Mouse (Mus musculus) gastrocnemius, adult 18-20 months (tissue): ENCODE data around the gene Zfp978. TPM values are rescaled to one million over a fixed set of nuclear protein-coding genes. Genes with fewer than 3 reads are reported as not detected.
"Not testable (repeated sequence)": the region's sequence is repeated elsewhere in the genome, so short reads cannot be mapped to it uniquely, and the experiment has no call there.

Source experiments
- DNase-seq: peaks from one replicate; pipeline ENCODE4 v3.0.0; 2021; ENCODE audit warnings: low spot score
- long read RNA-seq, 2 experiments: library from polyadenylated mRNA; stranded (forward); transcript quantifications; one replicate each; pipeline ENCODE4 v2.0.0; 2021
- total RNA-seq, 2 experiments: library from RNA; stranded (reverse); gene quantifications; 2 replicates each; pipeline ENCODE4 v1.2.3; 2021

Gene Zfp978
- total RNA-seq: not detected
- long read RNA-seq, experiment 1: 0 reads
- long read RNA-seq, experiment 2: 0 reads

DNA sequence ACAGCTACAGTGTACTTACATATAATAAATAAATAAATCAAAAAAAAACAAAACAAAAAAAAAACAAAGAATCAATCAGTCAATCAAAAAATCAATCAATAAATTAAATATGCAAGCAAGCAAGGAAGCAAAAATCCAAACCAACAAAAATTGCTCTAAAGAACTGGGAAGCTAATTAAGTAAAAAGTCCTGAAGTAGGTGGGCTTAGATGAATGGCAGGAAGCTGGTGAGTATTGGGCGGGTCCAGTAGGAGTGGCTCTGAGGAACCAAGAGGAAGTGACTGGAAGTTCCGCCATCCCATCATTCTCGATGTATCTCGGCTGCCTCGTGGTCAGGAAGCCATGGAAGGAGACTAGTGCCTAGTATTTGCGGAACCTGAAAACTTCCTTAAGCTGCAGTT, at the start of gene Zfp978:
Gene Zfp978, plus strand, starts transcription at position 301 of the 400 bp plus-strand sequence.
- DNase-seq: not testable (repeated sequence)

DNA sequence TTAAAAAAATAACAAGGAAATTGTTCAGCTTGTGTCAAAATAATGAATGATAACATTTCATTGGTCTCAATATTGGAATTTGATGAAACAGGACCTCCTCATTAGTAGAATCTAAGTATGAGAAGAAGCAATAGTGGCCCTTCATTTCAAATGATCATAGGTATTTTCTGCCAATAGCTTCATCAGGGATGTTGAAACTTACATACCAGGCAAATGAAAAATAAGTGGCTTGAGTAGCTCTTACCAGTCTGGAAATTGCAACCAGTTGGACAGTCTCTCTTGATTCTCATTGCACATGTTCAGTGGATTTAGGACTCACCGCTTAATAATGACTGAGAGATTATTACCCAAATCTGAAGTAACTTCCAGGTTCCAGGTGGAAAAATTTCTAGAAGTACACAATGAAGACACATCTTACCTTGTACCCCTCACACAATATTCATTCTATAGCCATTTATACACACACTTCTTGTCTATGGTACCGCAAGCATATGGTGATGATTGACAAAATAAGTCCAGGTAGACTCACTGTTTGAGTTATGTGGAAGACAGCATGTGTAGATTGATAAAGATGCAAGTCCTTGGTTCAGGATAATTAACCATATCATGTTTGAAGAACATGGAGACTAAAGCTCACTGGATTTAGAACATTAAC, 25.9 kb upstream of the Zfp978 start:
- not testable (repeated sequence) for DNase-seq

DNA sequence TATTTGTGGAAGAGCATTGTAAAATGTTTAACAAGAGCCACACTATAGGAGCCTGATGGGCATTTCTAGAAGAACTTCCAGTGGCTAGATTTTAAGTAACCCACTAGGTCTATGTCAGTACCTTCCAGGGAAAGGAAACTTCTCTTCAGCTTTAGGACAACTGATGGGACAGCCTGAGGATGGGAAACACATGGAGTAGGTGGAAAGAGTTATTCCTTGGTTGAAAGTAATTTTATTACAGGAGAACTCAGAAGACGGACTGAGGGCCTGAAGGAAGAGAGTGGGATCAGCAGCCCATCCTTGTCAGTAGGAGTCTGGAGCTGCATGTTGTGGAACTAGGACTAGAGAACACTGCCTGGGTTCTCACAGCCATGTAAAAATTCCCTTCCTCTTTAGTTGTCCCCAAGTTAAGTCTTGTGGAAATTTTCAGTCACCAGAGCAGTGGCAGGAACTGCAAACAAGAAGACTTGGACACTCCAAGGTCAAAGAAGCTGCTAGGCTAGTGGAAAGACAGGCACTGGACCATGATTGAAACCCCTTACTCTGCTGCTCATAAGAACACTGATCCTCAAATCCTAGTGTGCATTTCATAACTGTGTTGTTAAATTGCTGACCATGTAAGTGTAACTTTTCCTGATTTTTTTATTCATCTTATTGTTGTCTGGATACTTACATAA, 25.3 kb upstream of the Zfp978 start:
- DNase-seq: not testable (repeated sequence)

DNA sequence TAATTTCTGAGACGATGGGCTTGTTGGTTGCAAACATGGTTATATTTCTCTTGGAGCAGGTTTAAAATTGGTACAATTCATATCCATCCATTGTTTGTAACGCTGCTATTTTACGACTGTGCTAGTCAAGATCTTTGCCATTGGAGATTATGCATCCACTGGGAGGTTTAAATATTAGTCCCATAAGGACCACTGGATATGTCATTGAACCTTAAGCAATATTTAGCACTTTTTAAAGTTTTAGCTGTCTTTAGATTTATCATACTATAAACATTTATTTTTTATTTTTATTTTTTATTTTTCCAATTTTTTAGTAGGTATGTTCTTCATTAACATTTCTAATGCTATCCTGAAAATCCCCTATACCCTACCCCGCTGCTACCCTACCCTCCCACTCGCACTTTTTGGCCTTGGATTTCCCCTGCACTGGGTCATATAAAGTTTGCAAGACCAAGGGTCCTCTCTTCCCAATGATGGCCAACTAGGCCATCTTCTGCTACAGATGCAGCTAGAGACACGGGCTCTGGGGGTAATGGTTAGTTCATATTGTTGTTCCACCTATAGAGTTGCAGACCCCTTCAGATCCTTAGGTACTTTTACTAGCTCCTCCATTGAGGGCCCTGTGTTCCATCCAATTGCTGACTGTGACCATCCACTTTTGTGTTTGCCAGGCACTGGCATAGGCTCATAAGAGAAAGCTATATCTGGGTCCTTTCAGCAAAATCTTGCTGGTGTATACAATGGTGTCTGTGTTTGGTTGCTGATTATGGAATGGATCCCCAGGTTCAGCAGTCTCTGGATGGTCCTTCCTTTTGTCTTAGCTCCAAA, 24.5 kb upstream of the Zfp978 start:
- DNase-seq: not testable (repeated sequence)

DNA sequence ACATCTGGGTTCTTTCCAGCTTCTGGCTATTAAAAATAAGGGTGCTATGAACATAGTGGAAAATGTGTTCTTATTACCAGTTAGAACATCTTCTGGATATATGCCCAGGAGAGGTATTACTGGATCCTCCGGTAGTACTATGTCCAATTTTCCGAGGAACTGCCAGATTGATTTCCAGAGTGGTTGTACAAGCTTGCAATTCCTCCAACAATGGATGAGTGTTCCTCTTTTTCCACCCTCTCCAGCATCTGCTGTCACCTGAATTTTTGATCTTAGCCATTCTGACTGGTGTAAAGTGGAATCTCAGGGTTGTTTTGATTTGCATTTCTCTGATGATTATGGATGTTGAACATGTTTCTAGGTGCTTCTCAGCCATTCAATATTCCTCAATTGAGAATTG, 23.6 kb upstream of the Zfp978 start:
- not testable (repeated sequence) for DNase-seq

DNA sequence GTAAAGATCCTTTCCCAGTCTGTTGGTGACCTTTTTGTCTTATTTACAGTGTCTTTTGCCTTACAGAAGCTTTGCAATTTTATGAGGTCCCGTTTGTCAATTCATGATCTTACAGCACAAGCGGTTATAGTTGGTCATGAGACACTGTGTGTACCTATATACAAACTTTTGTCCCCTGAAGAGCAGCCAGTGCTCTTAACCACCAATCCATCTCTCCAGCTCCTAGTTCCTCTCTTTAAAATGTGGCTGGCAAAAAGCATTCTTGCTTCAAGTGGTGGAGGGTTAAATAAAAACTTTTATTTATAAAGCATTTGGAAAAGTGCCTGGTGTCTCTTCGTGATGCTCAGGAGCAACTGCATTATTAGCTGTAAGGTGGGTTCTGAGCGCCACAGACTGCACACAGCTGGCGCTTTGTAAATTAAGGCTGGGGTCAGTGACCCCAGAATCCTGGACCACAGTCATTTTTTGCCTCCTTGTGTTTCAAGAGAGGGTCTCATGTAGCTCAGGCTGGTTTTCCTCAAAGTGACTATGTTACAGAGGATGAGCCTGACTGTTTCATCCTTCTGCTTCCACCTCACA, 23.0 kb upstream of the Zfp978 start:
- DNase-seq: no peak

DNA sequence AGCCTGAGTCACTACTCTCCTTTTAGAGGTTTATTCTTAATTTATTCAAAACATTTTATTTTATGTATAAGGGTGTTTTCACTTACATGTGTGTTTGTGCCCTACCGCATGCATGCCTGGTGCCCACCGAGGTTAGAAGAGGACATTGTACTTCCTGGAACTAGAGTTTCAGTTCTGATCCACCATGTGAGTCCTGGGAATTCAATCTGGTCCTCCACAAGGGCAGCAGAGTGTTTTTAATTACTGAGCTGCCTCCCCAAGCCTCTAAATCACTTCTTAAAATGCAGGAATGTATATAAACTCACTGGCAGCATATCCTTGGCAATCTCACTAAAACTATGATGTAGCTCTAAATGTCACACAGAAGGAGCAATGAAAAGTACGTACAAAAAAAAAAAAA, 22.4 kb upstream of the Zfp978 start:
- DNase-seq: not testable (repeated sequence)

DNA sequence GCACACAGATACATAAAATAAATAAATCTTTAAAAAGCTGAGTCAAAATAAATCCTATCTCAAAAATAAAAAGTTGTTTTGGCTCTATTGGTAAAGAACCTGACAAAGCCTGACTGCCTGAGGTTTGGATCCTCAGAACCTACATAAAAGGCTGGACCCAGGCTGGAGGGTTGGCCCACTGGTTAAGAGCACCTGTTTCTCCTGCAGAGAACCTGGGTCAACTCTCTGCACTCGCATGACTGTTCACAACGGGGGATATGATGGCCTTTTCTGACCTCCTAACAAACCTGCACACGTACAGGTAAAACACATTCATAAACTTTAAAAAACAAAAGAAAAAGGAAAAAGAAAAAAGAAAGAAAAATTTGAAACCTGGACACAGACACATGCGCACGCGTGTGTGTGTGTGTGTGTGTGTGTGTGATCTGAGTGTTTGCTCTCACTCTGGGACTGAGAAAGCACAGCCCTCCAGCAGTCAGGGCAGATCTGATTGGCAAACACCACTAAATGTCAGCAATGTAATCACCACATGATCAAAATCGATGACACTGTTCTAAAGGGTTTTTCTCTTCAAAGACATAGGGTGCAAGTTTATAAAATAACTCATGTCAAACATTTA, 21.4 kb upstream of the Zfp978 start:
- not testable (repeated sequence) for DNase-seq

DNA sequence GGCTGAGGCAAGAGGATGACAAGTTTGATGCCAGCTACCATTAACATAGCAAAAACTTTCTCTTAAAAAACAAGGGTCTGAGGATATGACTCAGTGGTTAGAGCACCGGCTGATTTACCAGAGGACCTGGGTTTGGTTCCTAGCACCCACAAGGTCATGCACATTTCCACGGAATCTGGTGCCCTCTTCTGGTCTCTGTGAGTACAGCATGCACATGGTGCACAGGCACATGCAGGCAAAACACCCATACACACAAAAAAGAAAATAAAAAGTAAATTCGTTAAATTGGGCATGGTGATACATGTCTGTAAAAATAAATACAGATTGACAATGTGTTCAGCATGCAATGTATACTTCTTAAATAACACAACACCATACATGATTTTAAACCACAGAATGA, 20.9 kb upstream of the Zfp978 start:
- not testable (repeated sequence) for DNase-seq

DNA sequence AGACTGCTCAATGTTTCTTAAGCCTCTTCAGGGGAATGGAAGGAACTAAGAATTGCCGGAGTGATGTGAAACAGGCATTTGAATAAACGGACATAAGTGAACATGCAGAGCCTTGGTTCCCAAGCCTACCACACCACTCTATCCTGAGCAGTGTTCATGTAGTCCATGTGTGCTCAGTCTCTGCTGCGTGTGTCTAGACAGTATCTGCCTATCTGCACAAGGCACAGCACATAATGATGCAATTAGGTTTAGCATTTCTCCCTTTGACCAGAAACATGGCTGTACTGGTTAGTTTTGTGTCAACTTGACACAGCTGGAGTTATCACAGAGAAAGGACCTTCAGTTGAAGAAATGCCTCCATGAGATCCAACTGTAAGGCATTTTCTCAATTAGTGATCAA, 20.2 kb upstream of the Zfp978 start:
- DNase-seq: not testable (repeated sequence)

DNA sequence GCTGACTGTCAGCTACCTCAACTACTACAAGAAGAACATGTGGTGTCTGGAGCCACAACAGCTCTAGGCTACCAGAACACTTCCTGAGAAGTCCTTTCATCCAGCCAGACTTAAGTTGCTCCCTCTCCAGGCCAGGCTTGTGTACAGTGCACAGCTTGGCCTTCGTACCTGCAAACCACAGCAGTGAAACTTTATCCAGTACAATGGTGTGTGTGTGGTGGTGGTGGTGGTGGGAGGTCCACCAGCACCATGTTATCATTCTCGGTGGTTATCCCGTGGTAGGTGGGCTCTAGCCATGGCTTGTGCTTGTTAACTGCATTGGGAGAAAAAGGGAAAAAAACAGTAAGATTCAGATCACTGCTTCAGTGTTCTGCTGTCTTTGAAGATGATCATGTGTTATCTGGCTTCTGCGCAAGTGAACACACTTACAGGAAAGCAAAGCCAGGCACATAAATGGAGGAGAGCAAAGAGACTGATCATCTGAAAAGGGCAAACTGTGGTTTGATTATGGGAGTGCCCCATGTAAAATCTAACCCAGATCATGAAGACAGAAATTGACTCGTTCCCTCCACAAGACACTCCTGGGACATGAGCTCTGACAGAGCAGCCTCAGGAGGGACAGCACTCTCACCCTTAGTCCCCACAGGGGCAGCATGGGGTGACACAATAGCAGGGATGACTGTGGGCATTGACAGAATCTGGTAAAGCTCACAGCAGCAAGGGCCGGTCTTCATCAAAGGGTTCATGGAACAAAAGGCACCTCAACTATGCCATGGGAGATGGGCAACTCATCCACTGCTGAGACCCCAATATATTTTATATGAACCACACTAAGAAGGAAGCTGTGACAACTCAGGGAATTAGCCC, 17.8 kb upstream of the Zfp978 start:
- not testable (repeated sequence) for DNase-seq

DNA sequence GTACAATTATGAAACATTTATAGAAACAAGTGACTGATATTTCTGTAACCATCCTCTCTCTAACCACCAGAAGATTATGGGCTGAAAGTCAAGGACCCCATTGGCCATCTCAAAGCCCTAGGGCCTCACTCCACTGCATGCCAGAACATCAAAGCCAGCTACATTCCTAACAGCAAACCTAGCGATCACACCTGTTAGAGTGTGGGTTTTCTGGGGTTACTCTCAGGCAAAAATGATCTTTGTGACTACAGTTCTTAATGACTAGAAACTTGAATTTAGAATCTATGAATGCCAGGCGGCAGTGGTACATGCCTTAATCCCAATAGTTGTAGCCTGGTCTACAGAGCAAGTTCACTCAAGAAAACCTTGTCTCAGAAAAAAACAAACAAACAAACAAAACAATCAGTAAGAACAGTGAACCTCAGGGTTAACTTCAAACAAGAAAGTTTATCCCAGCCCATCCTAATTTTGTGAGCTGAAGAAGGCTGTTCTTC, 16.0 kb upstream of the Zfp978 start:
- not testable (repeated sequence) for DNase-seq

DNA sequence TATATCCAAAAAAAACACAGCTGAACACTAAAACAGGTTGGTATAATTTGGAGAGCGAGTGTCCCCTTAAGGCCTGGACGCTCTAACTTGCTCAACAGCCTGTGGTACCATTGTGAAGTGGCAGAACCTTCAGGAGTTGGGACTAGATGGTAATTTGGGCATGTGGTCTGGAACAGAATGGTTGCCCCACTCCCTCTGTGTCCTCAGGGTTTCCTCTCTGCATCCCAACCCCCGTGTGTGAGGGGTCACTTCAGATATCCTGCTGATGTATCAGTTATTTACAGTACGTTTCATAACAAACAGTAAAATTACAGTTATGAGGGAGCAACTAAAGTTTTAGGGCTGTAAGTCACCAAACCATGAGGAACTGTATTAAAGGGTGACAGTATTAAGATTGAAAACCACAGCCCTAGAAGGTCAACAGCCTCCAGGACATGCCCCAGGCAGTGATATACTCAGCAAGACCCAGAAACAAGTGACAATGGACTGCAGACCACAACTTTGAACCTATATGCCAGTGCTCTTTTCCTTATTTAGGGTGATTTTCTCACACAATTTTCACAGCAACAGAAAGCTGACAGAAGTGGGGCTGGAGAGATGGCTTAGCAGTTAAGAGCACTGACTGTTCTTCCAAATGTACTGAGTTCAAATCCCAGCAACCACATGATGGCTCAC, 14.6 kb upstream of the Zfp978 start:
- not testable (repeated sequence) for DNase-seq

DNA sequence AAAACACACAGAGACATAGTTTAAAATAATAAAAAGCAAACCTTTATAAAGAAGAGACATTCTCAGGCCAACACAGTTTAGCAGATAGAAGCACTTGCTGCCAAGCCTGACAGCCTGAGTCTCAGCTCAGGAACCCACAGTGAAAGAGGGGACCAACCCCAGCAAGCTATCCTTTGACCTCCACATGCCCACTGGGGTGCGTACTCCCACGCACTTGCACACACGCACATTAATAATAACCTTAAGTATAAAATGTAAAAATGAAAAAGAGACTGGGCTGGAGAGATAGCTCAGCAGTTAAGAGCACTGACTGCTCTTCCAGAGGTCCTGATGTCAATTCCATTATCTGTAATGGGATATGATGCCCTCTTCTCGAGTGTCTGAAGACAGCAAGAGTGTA, 13.8 kb upstream of the Zfp978 start:
- DNase-seq: not testable (repeated sequence)

DNA sequence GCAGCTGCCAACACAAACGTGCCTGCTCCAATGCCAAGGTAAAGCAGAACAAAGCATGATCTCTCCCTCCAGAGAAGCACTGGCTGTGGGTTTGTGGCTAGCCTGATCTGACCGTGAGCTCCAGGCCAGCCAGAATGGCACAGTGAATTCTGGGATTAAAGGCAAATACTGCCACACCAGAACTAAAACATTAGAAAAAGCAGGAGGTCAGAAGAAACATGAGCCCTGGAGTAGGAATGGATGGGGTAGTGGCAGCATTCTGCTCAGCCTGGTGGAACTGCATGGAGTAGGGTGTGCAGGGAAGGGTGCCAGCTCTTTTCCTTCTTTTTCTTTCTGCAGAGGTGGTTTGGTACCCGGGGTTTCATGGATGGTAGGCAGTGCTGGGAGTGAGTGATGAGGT, 13.2 kb upstream of the Zfp978 start:
- not testable (repeated sequence) for DNase-seq

DNA sequence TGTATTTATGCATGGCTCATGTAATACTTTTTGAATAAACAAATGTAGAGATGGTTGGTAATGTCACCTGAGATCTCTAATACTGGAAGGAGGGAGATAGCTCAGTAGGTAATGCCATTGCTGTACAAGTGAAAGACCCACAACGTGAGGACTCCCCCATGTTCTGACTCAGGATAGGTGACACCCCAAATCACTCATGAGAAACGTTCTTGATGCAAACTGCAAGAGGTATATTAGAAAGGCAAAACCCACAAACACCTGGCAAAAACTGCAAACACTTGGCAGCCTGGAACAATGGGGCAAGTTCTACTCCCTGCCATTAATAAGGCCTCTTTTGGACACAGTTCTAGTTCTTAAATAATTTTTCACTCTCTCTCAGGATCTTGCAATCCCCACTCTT, 12.7 kb upstream of the Zfp978 start:
- not testable (repeated sequence) for DNase-seq

DNA sequence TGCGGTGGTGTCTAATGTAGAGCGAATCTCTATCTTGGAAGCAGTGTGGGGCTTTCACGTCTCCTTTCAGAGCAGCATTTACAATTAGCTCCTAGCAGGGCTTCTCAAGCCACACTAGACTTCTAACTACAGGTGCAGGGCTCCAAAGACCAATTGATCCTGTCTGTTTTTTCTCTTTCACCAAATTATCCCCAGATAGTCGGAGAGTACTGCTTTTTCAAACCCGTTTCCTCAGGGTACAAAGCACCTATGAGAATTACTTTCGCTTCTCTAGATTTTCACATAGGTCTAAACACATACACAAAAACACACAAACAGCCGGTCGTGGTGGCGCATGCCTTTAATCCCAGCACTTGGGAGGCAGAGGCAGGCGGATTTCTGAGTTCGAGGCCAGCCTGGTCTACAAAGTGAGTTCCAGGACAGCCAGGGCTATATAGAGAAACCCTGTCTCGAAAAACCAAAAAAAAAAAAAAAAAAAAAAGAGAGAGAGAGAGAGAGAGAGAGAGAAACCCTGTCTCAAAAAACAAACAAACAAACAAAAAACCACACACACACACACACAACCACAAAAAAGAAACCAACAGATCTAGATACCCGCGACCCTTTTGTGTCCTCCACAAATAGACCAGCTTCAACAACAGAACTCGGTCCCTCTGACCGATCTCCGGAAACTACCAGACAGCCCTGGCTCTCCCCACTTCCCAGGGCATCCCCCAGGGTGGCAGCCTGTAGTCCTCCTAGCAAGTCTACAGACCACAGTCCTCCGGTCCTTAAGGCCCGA, 12.0 kb upstream of the Zfp978 start:
- not testable (repeated sequence) for DNase-seq

DNA sequence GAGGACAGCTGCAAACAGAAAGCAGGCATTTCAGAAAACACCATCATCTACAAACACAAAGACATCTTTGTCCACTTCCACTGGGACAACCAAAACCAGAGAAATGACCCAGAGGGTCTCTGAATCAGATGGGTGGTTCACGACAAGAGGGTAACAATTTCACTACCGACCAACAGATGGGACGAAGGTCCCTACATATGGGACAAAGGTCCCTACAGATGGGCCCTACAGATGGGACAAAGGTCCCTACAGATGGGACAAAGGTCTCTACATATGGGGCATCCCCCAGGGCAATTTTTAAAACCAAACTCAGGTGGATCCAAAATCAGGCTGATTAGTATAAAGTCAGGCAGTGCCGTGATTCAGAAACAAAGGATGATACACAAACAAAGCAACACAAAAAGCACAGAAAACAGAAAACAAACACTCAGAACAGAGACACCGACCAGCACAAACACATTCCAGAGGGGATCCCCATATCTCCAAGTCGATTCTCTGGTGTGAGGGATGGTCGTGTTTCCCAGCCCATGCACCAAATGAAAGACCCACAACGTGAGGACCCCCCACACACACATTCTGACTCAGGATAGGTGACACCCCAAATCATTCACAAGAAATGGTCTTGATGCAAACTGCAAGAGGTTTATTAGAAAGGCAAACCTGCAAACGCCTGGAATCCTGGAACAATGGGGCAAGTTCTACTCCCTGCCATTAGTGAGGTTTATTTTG, 11.3 kb upstream of the Zfp978 start:
- not testable (repeated sequence) for DNase-seq
